Mouse (Mus musculus): ENCODE measurements around the gene Rad9b.

Gene Rad9b

DNA sequence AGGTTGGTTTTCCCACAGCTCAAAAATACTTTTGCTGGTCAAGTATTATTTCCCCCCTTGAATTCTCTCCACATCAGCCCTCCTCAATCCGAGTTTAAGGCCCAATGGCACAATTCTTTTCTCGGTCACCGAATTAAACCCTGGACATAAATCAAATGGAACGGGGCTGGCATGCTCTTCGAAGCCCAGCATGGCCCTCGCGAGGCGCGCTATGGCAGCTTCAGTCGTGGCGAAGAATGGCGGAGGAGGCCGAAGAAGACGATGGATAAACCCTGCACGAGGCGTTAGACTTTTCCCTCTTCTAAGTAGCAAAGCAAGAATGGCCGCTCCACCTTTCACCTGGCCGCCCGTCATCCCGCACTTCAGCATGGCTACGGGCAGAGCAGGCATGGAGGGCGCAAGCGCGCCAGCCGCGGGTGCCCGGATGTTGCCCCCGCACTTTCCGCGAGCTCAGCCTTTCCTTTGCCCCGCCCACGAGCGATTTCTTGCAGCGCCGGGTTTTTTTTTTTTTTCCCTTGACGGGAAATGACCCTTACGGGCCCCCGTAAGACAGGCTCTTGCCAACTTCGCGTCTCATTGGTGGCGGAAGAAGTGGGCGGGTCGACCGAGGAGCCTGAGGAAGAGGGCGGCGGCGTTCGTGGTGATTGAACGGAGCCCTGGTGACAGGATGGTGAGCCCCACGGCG is at the start of gene Rad9b, which contains the start of gene Vps29:
Gene Rad9b (minus strand): TSS at position 427 of the 685 bp plus-strand sequence.
Gene Vps29 (plus strand): TSS at position 563 of the 685 bp plus-strand sequence.
- peak; percentile 98 for DNase-seq

DNA sequence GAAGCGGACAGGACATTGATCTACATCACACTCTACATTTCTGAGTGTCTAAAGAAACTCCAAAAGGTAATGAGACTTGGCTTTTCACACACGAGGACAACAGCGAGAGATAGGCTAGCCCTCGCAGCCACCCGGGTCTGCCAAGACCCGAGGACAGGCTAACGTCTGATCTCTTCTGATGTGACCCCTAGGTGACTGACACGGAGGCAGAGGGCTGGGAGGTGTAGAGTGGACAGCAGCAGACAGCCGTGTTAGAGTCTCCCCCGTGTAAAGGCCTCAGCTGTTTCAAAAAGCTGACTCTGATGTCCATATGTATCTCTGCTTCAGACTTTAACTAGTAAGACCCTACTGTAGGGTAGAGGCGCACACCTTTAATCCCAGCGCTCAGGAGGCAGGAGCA is 49.3 kb upstream of the Rad9b start:
- DNase-seq, result no peak

DNA sequence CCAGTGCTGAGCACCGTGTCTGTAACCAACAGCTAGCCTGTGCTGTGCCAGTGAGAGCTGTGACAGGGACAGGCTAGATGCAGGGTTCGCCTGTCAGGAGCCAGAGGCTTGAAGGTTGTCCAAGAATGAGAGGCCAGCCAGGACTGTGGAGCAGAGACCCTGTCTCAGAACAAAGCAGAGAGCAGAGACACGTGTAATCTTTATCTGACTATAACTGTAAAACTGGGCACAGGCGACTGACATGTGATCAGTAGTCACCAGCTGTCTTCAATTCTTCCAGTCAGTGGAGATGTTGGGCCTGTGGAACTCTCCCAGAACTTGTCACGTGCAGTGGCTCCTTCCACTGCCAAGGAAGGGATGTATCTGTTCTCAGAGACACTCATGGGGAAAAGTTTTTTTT is 48.7 kb upstream of the Rad9b start:
- peak; percentile 54 for DNase-seq

DNA sequence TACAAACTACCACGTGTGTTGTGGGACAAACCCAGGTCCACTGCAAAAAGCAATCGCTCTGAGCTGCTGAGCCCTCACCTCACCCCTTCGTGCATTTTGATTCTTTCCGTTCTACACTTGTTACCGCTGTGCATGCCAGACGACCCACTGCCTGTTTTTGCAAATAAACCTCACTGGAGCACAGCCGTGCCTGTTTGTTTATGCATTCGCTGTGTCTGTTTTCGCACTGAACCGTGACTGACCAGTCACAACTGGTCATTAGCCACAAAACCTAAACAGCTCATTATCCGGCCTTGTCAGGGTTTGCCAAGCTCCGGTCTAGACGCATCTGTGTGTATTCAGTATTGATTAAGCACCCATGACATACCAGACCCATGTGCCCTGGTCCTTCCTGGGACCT is 48.1 kb upstream of the Rad9b start:
- DNase-seq, result no peak

DNA sequence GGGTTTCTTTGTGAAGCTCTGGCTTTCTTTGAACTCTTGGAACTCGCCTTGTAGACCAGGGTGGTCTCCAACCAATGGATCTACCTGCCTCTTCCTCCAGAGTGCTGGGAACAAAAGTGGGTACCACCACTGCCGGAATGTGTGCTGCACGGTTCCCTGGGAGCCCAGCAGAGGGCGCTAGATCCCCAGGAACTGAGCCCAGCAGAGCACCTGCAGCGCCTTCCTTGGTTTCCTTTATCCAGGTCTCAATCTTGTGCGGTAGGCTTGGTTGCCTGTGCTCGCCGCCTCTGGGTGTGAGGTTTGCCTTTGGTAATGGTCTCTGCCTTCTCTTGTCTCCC is 47.2 kb upstream of the Rad9b start:
- DNase-seq, result peak; percentile 72

DNA sequence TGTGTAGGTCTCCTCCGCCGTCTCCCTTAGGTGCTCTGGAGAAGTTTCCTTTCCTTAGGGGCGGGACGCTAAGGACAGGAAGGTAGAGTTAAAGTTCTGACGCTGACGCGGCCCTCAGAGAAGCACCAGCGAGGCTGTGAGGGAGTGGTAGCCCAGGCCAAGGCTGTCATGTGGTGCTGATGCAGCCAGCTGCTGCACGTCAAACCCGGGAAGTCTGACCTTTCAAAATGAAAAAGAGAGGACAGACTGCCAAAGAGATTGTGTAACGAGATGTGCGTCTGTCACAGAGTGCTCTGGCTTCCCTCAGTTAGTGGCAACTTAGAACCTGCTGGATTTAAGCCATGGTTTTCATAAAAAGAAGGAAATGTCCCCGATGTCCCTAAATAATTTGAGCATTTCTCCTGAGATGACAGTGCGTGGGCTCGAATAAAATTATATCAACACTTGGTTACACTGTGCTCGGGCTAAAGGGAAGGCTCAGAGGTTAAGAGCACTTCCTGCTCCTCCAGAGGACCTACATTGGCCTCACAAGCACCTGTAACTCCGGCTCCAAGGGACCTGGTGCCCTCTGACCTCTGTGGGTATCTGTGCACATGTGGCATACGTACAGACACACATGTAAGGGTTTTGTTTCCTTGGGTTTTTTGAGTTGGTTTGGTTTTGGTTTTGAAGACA is 46.7 kb upstream of the Rad9b start:
- no peak for DNase-seq

DNA sequence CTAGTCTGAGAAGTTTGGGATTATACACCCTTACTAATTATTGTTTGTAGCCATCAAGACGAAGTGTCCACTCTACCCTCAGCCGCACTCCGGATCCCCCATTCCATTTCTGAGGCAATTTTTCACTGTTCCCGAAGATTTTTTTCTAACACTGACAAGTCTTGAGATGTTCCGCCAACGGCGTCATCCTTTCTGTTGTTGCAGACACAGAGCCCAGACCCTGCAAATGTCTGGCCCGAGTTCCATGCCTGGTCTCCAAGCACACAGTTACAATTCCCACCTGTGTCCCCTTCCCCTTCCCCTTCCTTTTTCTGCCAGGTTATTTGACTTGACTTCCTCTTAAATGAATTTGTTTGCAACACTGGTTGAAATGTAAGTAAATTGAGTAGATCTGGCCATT is 45.8 kb upstream of the Rad9b start:
- DNase-seq, result no peak

DNA sequence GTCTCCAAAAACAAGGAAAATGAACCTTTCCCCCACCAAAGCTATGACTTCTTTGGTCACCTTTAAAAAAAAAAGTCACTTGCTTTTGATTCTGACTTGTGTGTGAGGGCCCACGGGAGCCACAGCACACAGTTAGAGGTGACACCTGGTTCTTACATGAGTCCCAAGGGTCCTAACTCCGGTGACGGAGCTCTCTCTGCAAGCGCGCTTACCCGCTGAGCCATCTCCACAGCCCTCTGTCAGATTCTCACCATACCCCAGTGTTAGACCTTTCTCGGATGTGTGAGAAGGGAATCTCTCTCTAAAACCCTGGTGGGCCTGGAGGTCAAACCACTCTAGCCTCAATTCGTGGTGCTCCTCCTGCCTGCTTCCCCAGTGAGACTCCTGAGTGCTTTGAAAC is 43.5 kb upstream of the Rad9b start:
- DNase-seq, result no peak

DNA sequence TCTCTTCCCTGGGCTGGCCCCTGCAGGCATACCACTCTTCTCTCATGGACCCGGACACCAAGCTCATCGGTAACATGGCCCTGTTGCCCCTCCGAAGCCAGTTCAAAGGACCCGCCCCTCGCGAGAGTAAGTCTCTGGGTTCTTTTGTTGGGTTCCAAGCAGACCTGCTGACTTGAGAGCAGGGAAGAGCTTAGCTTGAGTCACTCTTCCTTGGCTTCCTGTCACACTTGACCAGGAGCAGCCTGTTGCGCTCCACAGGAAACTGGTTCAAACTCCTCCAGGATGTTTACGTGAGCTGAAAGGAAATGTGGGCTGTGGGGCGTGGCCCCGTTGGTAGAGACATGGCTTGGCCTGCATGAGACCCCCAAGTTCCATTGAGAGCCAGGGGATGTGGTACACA is 42.8 kb upstream of the Rad9b start:
- DNase-seq, result no peak

DNA sequence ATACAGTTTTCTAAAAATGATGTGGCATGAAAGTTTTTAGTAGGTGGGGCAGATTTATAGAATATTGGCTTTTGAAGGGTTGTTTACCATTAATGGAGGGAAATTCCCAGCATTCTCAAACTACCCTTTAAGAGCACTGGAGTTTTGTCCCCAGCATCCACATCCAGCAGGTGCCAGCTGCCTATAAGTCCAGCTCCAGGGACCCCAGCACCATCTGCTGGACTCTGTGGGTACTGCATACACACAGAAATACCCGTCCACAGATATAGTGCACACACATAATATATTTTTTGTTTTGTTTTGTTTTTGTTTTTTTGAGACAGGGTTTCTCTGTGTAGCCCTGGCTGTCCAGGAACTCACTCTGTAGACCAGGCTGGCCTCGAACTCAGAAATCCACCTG is 39.9 kb upstream of the Rad9b start:
- peak; percentile 63 for DNase-seq

DNA sequence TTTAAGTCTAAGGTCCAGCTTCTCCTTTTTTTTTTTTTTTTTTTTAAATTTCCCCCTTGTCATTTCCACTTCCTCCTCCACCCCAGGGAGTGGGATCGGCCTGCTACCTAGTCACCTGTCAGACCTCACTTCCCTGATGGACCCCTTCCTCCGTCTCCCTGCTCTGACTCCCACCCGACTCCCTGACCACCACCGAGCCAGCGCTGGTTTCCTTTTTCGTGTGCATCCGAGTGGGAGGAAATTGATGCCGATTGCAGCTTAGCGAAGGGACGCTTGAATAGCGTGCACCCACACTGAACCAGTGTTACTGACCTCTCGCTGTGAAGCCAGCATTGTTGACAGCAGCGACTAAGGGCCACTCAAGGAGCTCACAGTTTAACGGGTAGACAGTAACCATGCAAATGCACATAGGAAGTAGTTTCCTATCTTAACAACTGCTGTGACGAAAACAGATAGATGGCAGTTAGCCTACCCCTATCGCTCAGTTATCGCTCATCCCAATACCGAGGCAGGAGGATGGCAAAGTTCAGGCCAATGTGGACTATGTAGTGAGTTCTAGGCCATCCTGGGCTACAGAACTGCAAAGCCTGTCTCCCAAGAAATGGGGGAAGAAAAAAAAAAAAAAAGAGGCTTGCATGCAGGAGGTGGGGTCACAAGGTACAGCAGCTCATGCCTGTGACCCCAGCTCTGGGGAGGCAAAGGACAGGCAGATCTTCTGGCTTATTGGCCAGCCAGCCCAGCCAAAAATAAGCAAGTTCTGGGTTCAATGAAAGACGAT is 38.4 kb upstream of the Rad9b start:
- DNase-seq, result peak; percentile 56

DNA sequence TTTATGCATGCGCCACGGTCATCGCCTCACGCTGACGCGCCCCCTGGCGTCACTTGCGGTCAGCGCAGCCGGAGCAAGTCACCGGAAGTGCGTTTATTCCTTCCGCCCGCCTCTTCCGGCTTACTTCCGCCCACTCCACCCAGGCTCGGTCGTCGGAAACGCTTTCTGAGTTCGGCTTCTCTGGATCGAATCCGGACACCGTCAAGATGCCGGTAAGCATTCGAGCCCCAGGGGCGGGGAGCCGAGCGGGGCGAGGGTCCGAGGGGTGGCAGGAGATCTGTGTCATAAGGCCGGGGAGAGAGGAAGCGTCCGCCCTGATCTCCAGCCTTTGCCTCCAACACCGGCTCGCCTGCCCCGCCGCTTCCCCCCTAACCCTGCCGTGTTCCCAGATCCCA is 37.8 kb upstream of the Rad9b start, which contains the start of gene Arpc3:
Gene Arpc3 (plus strand): TSS at position 93 of the 395 bp plus-strand sequence.
- DNase-seq, result peak; percentile 89

DNA sequence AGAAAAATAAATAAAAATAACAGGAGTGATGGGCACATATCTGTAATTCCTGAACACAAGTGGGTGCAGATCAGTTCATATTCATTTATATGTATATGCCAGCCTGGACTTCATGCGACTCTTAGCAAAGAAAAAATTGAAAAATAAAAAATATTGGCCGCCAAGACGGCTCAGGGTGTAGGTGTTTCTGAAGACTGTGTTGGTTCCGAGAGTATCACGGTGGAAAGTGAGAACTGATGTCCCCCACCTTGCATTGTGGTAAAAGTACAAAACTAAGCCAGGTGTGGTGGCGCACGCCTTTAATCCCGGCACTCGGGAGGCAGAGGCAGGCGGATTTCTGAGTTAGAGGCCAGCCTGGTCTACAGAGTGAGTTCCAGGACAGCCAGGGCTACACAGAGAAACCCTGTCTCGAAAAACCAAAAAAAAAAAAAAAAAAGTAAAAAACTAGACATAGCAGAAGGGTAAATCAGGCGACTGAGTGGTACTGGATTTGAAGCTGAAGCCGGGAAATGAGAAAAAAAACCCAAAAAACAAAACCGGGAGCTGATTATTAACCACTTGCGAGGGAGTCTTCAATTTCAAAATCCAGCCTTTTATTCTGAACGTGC is 37.2 kb upstream of the Rad9b start:
- peak; percentile 54 for DNase-seq

DNA sequence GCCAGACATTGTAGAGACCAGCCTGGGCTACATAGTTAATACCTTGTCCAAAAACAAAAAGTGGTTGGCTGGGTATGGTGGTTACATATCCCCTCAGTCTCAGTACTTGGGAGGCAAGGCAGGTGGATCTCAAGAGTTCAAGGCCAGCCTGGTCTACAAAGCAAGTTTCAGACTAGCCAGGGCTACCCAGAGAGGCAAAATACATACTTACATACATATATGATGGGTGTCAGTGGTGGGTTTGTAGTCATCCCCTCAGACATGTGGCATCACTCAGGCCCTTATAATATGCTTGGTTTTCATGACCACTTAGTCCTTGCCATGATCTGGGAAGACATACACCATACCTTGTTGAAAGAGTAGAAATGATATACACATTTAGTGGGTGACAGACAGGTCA is 36.6 kb upstream of the Rad9b start:
- no peak for DNase-seq

DNA sequence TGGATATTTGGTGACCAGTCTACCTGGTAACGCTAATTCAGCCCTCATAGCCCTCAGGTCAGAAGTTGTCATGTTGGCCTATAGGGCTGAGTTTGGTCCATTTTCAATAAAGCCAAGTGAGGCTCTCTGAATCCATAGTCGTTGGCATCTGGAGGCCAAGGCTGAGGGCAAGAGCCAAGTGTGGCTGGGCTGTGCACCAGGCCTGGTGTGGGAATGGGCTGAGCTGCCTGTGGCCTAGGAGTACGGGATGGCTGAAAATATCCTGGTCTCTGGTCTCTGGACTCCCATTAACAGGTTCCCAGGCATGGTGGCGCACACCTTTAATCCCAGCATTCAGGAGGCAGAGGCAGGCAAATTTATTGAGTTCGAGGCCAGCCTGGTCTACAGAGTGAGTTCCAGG is 36.0 kb upstream of the Rad9b start:
- DNase-seq, result peak; percentile 37

DNA sequence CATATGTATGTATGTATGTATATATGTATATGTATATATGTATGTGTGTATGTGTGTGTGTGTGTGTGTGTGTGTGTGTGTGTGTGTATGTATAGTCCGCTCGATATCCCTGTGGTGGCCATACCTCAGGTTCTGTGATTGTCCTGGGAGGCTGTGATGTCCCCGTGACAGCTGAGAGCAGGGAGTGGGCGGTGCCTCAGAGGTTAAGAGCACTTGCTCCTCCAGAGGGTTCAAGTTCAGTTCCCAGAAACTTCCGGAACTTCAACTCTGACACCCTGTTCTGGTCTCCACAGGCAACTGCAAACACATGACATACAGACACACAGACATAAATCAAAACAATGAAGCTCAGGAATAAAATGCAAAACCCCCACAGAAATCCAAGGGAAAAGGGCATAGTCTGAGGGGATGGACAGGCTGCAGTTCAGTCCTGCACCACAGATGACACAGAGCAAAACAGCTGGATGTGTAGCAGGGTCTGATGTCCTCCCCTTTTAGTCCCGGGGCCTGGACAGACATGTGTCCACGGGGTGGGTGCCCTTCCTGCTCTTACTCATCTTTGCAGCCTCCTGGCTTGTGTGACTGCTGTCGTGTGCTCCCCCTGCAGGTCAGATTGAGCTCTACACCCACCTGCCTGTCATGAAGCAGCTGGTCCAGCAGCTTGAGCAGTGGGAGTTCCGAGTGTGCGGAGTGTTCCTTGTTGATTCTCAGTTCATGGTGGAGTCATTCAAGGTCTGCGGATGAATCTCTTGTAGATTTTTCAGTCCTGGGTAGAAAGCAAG is 25.5 kb upstream of the Rad9b start:
- peak; percentile 88 for DNase-seq

DNA sequence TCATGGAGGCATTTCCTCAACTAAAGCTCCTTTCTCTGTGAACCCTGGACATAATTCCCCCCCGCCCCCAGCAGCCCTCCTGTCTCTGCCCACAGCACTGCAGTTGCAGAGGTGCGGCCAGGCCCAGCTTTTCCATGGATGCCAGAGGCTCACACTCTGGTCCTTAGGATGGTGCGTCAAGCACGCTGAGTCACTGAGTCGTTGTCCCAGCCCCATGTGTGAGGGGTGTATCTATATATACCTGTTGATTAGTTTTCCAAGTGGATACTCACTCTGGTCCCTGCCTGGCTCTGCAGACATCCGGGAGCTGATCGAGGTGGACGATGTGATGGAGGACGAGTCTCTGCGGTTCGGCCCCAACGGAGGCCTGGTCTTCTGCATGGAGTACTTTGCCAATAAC is 24.1 kb upstream of the Rad9b start:
- DNase-seq, result no peak

DNA sequence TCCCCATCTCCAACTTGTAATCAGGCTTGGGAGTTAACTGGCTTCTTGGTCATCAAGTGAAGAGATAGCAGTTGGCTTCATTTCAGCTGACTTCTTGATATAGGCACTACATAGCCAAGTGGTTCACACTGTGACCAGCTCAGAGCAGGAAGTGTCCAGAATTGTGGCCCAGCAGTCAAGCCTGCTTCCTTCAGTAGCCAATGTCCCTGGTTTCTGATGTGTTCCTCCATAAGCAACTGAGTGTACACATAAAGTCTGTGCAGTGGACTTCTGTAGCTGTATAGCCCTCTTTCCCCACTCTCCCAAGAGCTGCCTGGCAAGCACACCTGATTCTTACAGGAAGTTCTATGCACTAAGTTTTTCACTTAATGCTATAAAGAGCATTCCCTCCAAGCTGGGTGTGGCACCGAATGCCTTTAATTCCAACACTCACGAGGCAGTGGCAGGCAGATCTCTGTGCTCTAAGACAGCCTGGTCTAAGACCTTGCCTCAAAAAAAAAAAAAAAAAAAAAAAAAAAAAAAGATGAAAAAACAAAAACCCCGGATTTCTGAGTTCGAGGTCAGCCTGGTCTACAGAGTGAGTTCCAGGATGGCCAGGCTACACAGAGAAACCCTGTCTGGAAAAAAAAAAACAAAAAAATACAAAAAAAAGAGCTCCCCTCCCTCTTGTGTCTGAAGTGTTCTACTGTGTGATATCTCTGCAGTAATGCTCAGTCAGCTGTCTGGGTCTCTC is 23.2 kb upstream of the Rad9b start:
- DNase-seq, result no peak

DNA sequence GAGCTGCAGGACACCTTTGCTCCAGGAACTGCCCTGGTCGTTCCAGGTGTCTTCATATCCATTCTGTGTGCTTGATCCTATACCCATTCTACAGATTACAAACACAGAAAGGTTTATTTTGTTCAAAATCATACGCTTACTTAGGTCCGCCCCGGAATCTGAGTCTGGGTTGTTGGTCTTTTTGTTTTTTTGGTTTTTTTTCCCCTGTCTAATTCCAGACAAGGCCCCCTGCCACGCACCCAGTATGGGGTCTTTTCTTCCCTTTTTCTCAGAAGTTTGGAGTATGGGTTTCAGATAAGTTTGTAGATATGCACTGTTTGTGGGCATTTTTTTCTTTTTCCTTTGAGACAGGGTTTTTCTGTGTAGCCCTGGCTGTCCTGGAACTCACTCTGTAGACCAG is 18.8 kb upstream of the Rad9b start:
- DNase-seq, result peak; percentile 39

DNA sequence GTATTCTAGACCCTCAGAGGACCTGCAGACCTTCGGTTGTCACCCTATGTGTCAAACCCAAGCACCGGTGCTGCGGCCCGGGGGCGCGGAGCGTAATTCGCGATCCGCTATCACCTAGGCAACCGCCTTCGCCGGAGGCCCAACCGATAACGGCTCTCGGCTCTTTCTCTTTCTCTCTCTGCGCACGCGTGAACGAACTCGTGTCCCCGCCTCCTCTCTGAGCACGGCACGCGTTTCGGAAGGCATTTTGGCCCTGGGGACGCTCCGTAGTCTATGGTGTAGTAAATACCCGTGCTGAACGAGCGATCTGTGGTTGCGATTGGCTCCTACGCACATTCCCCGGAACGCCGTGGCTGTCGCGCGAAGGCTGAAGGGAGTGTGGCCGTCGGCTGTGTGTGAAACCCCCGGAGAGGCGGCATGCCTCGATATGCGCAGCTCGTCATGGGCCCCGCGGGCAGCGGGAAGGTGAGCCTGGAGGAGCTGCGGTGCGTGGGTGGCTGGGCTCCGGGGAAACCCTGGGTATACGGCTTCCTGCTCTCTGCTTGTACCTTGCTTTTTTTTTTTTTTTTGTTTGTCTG is 18.2 kb upstream of the Rad9b start, which contains the start of gene Fam216a:
Gene Fam216a (minus strand): TSS at position 173 of the 578 bp plus-strand sequence.
- DNase-seq, result peak; percentile 99

DNA sequence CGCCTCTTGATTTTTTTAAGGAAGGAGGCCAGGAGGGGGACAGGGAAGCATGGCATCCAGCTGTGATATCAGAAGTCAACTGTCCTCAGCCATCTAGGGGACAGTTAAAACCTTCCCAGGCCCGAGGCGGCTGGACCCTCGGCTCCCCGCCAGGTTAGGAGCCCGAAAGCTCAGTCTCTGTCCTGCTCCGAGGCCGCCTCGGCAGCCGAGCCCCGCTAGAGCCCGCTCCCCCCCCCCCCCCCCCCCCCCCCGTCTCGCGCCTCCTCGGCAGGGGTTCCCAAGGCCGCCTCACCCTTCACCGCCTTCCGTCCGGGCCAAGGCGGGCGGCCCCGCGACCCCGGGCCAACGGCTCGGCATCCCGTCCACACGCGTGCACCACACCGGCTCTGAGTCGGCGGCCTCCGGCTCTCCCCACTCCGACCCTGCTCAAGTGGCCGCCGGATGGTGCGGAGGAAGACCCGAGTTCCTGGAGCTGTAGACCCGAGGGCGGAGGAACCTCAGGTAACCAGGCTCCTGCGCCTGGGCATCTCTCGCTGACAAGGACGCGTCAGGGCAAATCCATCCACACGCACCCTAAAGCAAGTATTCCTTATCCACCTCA is 17.7 kb upstream of the Rad9b start, which contains the start of gene Gpn3:
Gene Gpn3 (plus strand): TSS at position 286 of the 601 bp plus-strand sequence.
- peak; percentile 72 for DNase-seq

Measured in cerebellum, adult 9-11 months (tissue).